Mouse (Mus musculus) retina, embryonic 14.5 days (tissue): ENCODE results near the gene Acad8.

ENCODE experiments used
- DNase-seq: peaks from one replicate; pipeline ENCODE4 v3.0.0-alpha.2; 2015; ENCODE audit warnings: low spot score

Acad8 gene

DNA sequence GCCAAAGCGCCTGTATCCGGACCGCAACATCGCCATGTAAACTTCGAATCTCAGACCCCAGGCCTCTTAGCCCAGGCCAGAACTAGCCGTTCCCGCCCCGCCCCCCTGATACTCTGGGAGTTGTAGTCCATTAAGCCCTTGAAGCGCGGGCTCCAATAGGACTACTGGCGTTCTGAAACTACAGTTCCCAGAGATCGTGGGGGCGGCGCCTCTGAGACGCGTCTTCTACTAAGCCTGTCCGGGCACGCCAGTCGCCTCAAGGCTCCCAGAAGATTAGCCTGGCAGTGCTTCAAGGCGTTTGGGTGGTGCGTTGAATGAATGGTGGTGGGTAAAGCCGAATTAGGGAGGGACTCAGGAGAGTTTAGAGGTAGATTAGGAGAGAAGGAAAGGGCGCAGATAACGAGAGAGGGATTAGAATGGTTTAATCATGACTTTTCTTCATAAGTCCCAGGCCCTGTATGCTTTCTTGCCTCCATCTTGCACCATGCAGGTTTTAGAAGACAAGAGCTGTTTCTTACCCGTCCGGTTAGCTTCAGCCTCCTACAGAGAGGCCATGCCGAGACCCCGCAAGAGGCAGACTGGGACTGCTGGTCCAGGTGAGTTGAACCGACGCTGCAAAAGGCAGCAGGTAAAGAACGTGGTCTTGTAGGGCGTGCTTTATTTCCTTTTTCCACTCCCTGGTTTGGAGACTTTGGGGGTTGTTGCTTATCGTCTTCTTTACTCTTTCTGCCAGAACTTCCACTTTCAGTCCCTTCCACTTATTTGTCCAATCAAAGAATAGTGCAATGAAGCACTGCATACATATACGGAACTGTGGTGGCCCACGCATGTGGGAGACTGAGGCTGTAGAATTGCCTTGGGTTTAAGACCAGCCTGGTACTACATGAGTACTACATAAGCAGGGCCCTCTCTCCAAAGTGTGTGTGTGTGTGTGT is at the start of gene Acad8, which contains the start of gene Thyn1:
Gene Acad8 (minus strand): TSS at position 106 of the 935 bp plus-strand sequence.
Gene Thyn1 (plus strand): TSS at position 250 of the 935 bp plus-strand sequence.
- peak; percentile 99 for DNase-seq

DNA sequence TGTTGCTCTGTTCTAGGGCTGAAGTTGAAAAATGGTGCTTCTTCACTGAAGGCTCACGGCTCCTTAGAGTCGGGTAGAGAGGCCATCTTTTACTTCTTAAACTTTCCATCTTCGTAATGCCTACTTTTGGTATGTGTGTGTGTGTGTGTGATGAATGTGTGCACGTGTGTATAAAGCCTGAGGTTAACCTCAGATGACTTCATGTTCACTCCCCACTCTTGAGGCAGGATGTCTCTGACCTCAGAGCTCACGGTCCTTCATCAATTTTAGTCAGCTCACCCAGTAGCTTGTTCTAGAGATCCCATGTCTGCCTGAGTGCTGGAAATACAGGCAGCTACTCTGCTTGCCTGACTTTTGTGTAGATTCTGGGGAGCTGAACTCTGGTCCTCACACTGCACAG is 44.5 kb upstream of the Acad8 start:
- DNase-seq: no peak

DNA sequence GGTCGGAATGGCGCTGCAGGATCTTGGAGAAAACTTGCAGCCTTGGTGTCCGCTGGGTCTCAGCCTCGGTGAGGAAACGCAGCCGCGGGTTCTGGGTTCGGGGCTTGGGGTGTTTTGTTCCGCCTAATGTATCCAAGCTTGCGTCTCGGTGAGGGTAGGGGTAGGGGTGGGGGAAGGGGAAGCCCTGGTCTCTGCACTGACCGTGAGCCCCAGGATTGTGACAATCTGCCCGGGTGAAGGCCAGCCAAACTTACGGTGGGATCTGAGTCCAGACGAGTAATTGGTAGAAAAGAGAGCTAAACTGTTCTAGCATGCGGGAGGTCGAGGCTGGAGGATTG is 31.4 kb upstream of the Acad8 start:
- no peak for DNase-seq

DNA sequence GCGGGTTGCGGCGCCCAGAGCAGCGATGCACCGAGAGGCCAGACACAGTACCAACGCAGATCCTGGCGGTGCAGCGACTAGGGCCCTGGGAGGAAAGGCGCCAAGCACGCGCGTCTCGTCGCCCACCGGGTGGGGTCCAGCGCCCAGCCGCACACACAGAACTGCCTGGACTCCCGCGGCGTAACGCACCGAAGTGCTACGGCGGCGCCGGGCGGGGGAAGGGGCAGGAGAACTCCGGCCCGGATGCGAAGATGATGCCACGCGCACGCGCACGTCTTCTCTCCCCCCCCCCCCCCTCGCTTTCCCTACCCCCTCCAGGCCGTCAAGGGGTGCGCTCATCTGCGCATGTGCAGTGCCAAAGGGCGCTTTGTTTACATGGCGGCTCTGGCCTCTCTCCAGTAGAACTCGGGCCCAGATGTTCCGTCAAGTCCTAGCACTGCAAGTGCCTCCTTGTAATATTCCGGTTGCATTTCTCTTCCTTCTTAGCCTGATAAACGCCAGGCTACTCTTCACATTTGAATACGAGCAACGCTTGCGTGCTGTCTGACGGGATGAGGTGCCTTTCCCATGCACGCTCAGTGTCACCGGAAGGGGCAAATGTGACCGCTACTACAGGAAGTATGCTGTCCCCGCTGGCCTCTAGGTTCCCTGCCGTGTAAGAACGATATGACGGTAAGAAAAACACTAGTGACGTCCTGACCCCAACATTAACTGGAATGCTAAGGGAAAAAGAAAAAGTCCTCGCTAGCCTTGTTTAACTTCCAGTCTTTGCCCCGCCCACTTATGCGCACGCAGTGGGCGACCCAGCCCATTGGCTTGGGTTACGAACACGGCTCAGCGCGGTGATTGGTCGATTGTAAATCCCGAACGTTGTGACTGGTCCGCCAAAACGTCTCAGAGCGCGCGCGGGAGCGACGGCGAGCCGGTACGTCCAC is 30.7 kb upstream of the Acad8 start, which contains the start of the genes Vps26b and Ncapd3:
Gene Vps26b (minus strand): TSS at position 238 of the 935 bp plus-strand sequence.
Gene Ncapd3 (plus strand): TSS at position 348 of the 935 bp plus-strand sequence.
- peak; percentile 99 for DNase-seq

GRCm38 (mm10) chr9:27029022-27029827 is 29.9 kb upstream of the Acad8 start:
- DNase-seq: peak; percentile 31

GRCm38 (mm10) chr9:27026708-27027107 is 27.3 kb upstream of the Acad8 start:
- DNase-seq: no peak

DNA sequence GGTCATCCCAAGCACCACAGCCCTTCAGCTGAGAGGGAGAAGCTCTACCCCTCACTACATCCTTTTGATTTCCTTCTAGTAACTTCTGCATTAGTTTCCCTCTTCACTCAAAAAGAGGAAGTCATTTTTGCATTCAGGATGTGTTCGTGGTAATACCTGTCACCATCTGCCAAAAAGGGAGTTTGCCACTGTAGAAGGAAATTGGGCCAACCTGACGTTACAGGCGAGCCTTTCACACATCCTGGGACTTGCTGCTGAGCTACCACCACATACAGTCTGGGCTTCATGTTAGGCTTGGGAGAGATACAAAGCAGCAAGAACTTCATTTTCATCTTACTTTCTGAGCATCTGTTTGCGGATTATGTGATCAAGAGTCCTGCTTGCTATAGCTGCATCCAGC is 24.3 kb upstream of the Acad8 start:
- DNase-seq: no peak

DNA sequence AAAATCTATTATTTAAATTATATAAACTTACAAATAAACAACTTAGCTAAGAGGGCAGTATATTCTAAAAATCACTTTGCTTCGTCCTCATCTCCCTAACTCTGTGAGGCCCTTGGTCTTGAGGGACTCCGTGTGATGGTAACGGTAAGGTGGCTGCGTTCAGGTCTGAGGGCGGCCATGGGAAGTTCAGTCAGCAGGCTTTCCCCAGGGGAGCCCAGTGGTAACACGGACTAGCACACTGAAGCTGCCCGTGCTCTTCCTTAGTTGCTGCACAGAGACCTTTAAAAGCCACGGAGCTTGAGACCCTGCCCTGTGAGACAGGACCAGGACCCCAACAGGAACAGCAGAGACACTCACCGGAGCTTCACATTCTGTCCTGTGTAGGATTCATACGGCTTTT is 19.6 kb upstream of the Acad8 start:
- DNase-seq: no peak

DNA sequence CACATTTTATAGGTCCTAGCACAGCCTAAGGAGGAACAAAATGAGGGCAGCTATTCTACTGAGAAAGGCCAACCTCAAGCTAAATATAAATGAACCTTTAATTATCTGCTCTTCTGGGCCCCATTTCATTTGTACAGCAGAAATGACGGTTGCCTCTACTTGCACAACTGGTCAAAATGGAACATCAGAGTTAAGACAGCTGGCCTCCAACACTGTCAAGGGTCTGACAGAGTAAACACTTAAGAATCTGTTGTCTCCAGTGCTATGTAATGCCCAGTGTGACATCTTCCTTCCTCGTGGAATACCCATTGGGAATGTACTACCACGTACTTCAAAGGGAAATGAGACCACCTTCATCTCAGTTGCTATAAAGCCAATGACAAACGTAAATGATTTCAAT is 12.2 kb upstream of the Acad8 start:
- DNase-seq: no peak

- no peak for DNase-seq
Observed at GRCm38 (mm10) chr9:27009231-27009630, 9.9 kb upstream of the Acad8 start.

GRCm38 (mm10) chr9:27006866-27007265 is 7.5 kb upstream of the Acad8 start:
- no peak for DNase-seq

GRCm38 (mm10) chr9:27005933-27006332 is 6.6 kb upstream of the Acad8 start:
- no peak for DNase-seq

GRCm38 (mm10) chr9:27005231-27005630 is 5.9 kb upstream of the Acad8 start:
- no peak for DNase-seq

DNA sequence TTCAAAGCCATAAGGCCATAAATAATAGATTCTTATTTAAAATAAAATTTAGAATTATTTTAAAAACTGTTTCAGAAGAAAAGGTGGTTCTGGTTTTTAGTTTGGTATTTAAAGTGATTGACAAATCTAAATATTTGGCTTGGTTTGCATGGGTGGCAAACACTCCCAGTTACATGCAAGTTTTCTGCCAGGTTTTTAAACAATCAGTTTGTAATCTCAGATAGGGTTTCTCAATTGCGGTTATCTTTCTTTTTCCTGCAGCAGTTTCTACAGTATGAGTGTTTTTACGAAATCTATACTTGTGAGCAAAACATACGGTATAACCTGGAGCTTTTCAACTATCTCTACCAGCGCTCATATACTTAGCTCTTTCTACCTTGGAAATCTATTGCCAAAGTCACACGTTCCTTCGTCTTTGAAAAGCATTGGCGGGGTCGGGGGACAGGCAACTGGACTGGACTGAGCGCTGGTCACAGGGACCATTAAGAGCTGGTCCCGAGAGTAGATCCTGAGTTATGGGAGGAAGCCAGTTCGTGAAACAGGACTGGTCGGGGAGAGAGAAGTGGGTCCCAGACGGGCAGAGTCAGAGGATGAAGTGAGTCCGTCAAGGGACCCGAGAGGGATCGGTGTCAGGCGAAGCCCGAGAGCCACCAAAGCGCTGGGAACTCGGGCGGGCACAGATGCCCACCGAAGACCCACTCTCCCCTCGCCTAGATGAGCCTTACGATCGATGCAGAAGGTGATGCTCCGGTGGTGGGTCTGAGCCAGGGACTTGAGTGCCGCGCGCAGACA is 501 bp downstream of the Acad8 start:
- DNase-seq: no peak

DNA sequence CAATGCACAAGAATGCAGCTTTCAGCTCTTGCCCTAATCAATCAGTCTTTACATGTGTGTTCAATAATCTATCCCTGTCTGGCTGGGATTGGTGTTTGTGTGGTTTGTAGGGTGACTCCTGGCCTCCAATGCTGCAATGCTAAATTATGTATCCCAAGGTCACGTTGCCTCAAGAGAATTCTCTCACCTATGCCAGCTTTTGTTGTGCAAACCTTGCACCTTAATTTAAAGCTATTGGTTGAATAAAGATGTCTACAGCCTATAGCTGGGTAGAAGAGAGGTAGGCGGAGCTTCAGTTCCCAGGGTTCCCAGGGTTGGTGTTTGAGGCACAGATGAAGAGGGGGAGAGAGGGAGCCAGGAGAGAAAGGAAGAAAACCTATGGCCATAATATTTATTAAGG is 1.9 kb downstream of the Acad8 start:
- no peak for DNase-seq

- no peak for DNase-seq
Observed at GRCm38 (mm10) chr9:26997062-26997461, 2.3 kb downstream of the Acad8 start.

GRCm38 (mm10) chr9:26993900-26994299 is 5.5 kb downstream of the Acad8 start:
- DNase-seq: no peak

DNA sequence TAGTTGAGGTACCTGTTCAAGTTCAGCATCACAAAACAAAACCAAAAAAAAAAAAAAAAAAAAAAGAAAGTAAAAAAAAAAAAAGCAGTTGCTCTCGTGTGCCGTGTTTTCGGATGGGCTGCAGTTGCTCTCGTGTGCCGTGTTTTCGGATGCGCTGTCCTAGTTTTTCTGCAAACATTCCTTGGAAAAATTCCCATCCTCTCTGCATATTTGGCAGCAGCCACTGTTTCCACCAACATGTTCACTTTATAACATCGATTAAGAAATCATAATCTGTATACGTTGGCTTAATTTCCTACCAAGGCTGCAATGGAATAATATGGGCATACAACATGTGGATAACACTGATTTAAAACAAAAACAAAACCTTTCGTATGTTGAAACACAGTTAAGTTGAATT is 6.2 kb downstream of the Acad8 start:
- DNase-seq: no peak

DNA sequence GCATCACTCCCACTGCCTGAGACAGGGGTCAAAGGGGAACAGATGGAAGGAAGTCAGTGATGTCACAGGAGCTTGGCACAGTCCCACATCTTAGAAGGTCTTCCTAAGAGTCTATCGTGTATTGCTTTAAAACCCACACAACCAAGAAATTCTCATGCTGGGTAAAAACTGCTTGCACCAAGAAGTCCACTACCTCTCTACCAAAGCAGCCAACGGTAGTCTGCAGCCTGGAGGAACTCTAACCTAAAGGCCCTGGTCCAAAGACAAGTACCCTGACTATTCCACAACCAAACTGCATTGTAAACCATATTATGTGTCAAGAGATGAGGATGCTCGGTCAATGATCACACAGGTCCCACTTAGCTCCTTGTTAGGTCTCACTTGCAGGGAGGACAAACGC is 9.2 kb downstream of the Acad8 start:
- no peak for DNase-seq

DNA sequence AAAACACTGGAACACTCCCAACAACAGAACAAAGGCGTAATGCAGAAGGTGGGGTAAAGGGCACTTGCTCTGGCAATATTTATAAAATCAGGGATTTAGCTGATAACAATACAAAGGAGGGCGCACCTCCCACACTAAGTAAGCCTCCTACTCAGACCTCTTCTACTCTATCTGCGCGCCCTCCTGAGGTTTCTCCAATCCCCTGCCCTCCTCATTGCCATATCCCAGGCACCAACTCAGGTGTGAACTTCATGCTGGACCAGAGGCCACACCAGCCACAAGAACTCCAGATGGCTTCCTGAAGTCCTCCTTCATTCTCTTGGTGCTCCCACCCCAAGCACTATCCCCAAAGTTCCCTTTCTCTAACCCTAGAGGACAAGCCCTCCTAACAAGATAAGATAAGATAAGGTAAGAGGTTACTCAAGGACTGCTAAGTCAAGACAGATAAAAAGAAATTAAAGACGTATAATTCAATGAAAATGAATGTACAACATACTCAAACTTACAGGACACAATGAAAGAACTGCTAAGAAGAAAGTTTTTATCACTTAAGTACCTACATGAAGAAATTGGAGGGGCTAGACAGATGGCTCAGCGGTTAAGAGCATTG is 13.6 kb downstream of the Acad8 start:
- no peak for DNase-seq
